Mouse (Mus musculus) hindbrain, postnatal 0 days (tissue): ENCODE measurements around the gene Gpr161. TPM values are rescaled to one million over a fixed set of nuclear protein-coding genes. Genes with fewer than 3 reads are reported as not detected.
A peak's percentile ranks its signal among the peaks of the same experiment; 100 is the strongest.

Experiments
- ATAC-seq: fragments of 200-750 bp; cut with Nextera tagmentation; 2 replicates; pipeline ENCODE4 v1.8.0; 2017; ENCODE audit warnings: mild to moderate bottlenecking, moderate TSS enrichment, moderate library complexity
- DNase-seq: peaks from one replicate; pipeline ENCODE4 v3.0.0-alpha.2; 2015; ENCODE audit warnings: low spot score
- H3K27ac ChIP-seq: fragments of 300-500 bp; sonication (generic); 2 replicates; pipeline ENCODE4 v1.5.1; 2014; ENCODE audit warnings: mild to moderate bottlenecking
- H3K27me3 ChIP-seq: fragments of 300-500 bp; sonication (generic); 2 replicates; pipeline ENCODE4 v1.6.1; 2014; ENCODE audit warnings: low read length, mixed read lengths; ENCODE audit not compliant: insufficient read depth
- H3K36me3 ChIP-seq: fragments of 300-500 bp; sonication (generic); 2 replicates; pipeline ENCODE4 v1.6.1; 2014; ENCODE audit warnings: low read length, mixed read lengths; ENCODE audit not compliant: insufficient read depth
- H3K4me1 ChIP-seq: fragments of 300-500 bp; sonication (generic); 2 replicates; pipeline ENCODE4 v1.6.1; 2014; ENCODE audit warnings: antibody characterized with exemption, low read length, mixed read lengths; ENCODE audit not compliant: insufficient read depth
- H3K4me2 ChIP-seq: fragments of 300-500 bp; sonication (generic); 2 replicates; pipeline ENCODE4 v1.6.1; 2014; ENCODE audit warnings: low read depth, mild to moderate bottlenecking, low read length, moderate library complexity, mixed read lengths
- H3K4me3 ChIP-seq: fragments of 300-500 bp; sonication (generic); 2 replicates; pipeline ENCODE4 v1.5.1; 2014; ENCODE audit warnings: low read length
- H3K9ac ChIP-seq: fragments of 300-500 bp; sonication (generic); replicated peaks from 2 replicates; pipeline ENCODE4 v1.6.1; 2014; ENCODE audit warnings: mild to moderate bottlenecking, low read length, moderate library complexity, mixed read lengths
- H3K9me3 ChIP-seq: fragments of 300-500 bp; sonication (generic); 2 replicates; pipeline ENCODE4 v1.6.1; 2016; ENCODE audit warnings: low read length, mixed read lengths
- CTCF ChIP-seq: IDR thresholded peaks from 2 replicates; pipeline ENCODE4 v1.5.1; 2016; ENCODE audit warnings: antibody characterized with exemption, control low read depth, low read depth
- WGBS: fragments of 180-500 bp; shearing (Covaris S2); extraction: QIAGEN DNeasy Blood & Tissue Kit; methylation state at CpG from one replicate; pipeline ENCODE4 v1.1.7; 2014; 5-methylcytosine and 5-hydroxymethylcytosine counted together
- polyA plus RNA-seq: library from polyadenylated mRNA; unstranded; fragments of >200 nt; fragmentation: Nextera tagmentation; extraction: Ambion mirVana; gene quantifications from 2 replicates; pipeline ENCODE4 v1.2.1, GENCODE M21; 2015
- total RNA-seq: library from RNA; depleted of rRNA; stranded (reverse); fragments of >200 nt; gene quantifications from 2 replicates; pipeline ENCODE4 v1.2.3, GENCODE M21; 2014

Gpr161 gene
- total and polyA plus RNA-seq, 2 experiments from 2014 or later: 2.1 to 52.0 TPM

GRCm38 (mm10) chr1:165304341-165304740, 8.8 kb downstream of the Gpr161 start:
- Histone ChIP-seq H3K36me3 (peaks cover 9% of the 10 kb centered on the region; the same call in 1 of the 2 replicates), H3K27me3 (no peaks in the 10 kb centered on the region), H3K27ac (no peak overlapping the region), H3K4me3 (no peak overlapping the region), H3K4me1 (no peaks in the 10 kb centered on the region), H3K4me2 (no peak overlapping the region), H3K9me3 (no peaks in the 10 kb centered on the region), H3K9ac (no peak overlapping the region)
- TF ChIP-seq CTCF: no peak
- ATAC-seq (no peak), DNase-seq (no peak)
- WGBS: 91% methylated on average over 7 of the region's 7 CpGs

DNA sequence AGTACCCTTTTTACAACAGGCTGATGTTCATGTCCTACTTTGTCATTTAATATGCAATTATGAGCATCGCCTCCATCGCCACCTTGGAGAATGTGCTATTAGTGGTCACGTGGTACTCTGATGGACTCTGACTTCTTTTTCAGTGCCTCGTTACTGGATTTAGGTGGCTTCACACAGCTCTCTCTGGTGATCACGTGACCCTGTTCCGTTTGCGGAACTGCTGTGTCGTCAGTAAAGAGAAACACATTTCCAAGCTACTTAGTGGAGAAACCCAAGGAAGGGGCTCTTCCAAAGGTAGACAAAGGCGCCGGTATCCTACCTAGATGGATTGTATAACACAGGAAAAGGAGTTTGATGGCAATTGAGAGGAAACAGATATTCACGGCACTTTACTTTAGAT, 12.6 kb downstream of the Gpr161 start:
- Histone ChIP-seq H3K27ac (no peak overlapping the region), H3K4me1 (no peaks in the 10 kb centered on the region), H3K36me3 (peaks cover 28% of the 10 kb centered on the region; the same call in 1 of the 2 replicates), H3K4me2 (no peak overlapping the region), H3K9ac (no peak overlapping the region), H3K9me3 (no peaks in the 10 kb centered on the region), H3K4me3 (no peak overlapping the region), H3K27me3 (no peaks in the 10 kb centered on the region)
- TF ChIP-seq CTCF: no peak
- no peak for ATAC-seq
- DNase-seq: no peak
- WGBS: 78% methylated on average over 11 of the region's 11 CpGs

DNA sequence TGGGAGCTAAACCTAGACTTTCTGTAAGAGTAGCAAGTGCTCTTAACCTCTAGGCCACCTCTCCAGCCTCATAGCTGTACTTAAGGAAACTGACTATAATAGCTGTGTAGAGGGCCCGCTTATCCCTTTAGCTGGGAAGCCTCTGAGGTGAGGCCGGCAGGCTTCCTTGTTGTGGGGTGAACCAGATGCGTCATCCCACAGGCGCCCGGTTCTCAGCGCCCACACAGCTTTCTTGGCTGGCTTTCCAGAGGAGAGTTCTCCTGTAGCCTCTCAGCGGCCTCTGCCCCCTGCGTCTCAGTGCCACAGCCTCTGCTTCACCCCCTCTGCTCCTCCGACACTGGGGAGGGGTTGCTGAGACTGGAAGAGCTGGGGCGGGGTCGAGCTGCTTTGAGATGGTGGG, 20.8 kb downstream of the Gpr161 start:
- no peak overlapping the region for H3K4me2 ChIP-seq
- H3K36me3 ChIP-seq: peaks cover 29% of the 10 kb centered on the region; the same call in 1 of the 2 replicates

GRCm38 (mm10) chr1:165320141-165320934, 24.7 kb downstream of the Gpr161 start:
- no peaks in the 10 kb centered on the region for H3K4me1 ChIP-seq
- ATAC-seq: peak; percentile 77
- H3K27me3 ChIP-seq: no peaks in the 10 kb centered on the region
- no peak overlapping the region for H3K9ac ChIP-seq
- no peak overlapping the region for H3K4me3 ChIP-seq
- peaks cover 28% of the 10 kb centered on the region; the same call in 1 of the 2 replicates for H3K36me3 ChIP-seq
- H3K4me2 ChIP-seq: no peak overlapping the region
- 46% methylated on average over 10 of the region's 10 CpGs for WGBS
- TF ChIP-seq CTCF: peak; percentile 86
- no peaks in the 10 kb centered on the region for H3K9me3 ChIP-seq
- H3K27ac ChIP-seq: no peak overlapping the region
- peak; percentile 79 for DNase-seq

More for the DNA sequence above, 20.8 kb downstream of the Gpr161 start:
- WGBS: 49% methylated on average over 11 of the region's 11 CpGs
- ATAC-seq (no peak), DNase-seq (no peak)
- no peaks in the 10 kb centered on the region for H3K4me1 ChIP-seq
- no peak overlapping the region for H3K27ac ChIP-seq
- no peak overlapping the region for H3K9ac ChIP-seq
- H3K9me3 ChIP-seq: no peaks in the 10 kb centered on the region
- no peak overlapping the region for H3K4me3 ChIP-seq
- no peak for TF ChIP-seq CTCF
- H3K27me3 ChIP-seq: no peaks in the 10 kb centered on the region

DNA sequence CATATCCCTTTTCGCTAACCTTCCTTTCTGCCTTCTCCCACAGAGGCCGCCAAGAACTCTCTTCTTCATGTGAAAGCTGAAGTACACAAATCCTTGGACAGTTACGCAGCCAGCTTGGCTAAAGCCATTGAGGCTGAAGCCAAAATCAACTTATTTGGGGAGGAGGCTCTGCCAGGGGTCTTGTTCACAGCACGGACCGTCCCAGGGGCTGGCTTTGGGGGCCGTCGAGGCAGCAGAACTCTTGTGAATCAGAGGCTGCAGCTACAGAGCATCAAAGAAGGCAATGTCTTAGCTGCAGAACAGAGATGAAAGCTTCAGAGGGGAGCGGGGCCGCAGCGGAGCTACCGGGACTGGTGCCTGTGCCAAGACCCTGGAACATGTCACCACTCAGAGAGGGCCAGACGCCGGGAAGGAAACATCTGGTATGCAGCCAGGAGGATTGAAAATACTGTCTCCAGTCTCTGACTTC, 25.8 kb downstream of the Gpr161 start:
- 76% methylated on average over 13 of the region's 13 CpGs for WGBS

GRCm38 (mm10) chr1:165321891-165322290, 26.3 kb downstream of the Gpr161 start:
- 81% methylated on average over 7 of the region's 7 CpGs for WGBS
- DNase-seq (no peak), ATAC-seq (no peak)
- Histone ChIP-seq H3K4me3 (no peak overlapping the region), H3K9me3 (no peaks in the 10 kb centered on the region), H3K27ac (no peak overlapping the region), H3K4me2 (no peak overlapping the region), H3K36me3 (peaks cover 28% of the 10 kb centered on the region; the same call in 1 of the 2 replicates), H3K27me3 (no peaks in the 10 kb centered on the region), H3K9ac (no peak overlapping the region), H3K4me1 (no peaks in the 10 kb centered on the region)
- TF ChIP-seq CTCF: no peak

More for the DNA sequence above, 25.8 kb downstream of the Gpr161 start:
- Histone ChIP-seq H3K27me3 (no peaks in the 10 kb centered on the region), H3K9me3 (no peaks in the 10 kb centered on the region), H3K4me3 (no peak overlapping the region), H3K4me2 (no peak overlapping the region), H3K9ac (no peak overlapping the region), H3K27ac (no peak overlapping the region), H3K36me3 (peaks cover 28% of the 10 kb centered on the region; the same call in 1 of the 2 replicates), H3K4me1 (no peaks in the 10 kb centered on the region)
- no peak for ATAC-seq
- TF ChIP-seq CTCF: no peak
- DNase-seq: peak; percentile 29

GRCm38 (mm10) chr1:165322934-165323333, 27.3 kb downstream of the Gpr161 start:
- no peak overlapping the region for H3K27ac ChIP-seq
- DNase-seq (no peak), ATAC-seq (no peak)
- H3K4me2 ChIP-seq: no peak overlapping the region
- no peaks in the 10 kb centered on the region for H3K27me3 ChIP-seq
- H3K36me3 ChIP-seq: peaks cover 18% of the 10 kb centered on the region; the same call in 1 of the 2 replicates
- TF ChIP-seq CTCF: no peak
- no peaks in the 10 kb centered on the region for H3K9me3 ChIP-seq
- H3K9ac ChIP-seq: no peak overlapping the region
- H3K4me3 ChIP-seq: no peak overlapping the region
- 86% methylated on average over 7 of the region's 7 CpGs for WGBS
- no peaks in the 10 kb centered on the region for H3K4me1 ChIP-seq
